In genomic region chr7:75686046-75686826, GRCm38 (mm10) we compare ENCODE assay signal across 11 mouse cellular contexts.
DNase-seq lines count a peak whose midpoint lies in the region; ATAC-seq and TF ChIP-seq lines count a peak whose summit lies in the region.
"Had no signal": no experiment of that assay in that cellular context is flagged by ENCODE, and none has a peak within 500 bp of the region (broad histone marks: within the 10 kb centered on the region; RNA-seq: fewer than 3 reads in every experiment).

No protein-coding gene starts in this region.

- no peak for TF ChIP-seq POLR2A in spleen, adult 2 months (IDR thresholded peaks at IDR 0.05; ENCODE audit: low read depth, low read length)
- no peak for TF ChIP-seq POLR2A in small intestine, adult 2 months (IDR thresholded peaks at IDR 0.05; ENCODE audit: low read depth, low read length)

- H3K4me3 ChIP-seq in spleen, adult 2 months (ENCODE audit: extremely low read depth, insufficient read depth, insufficient read length), result no peak overlapping the region
- no peak overlapping the region for H3K4me3 ChIP-seq in small intestine, adult 2 months (ENCODE audit: low read depth, low read length)
- H3K4me3 ChIP-seq: forebrain, embryonic 13.5 days; myocyte had no signal

- 22% methylated on average over 7 of the region's 7 CpGs for WGBS in spleen, adult 2 months
- WGBS in small intestine, adult 2 months, result 73% methylated on average over 7 of the region's 7 CpGs

- H3K36me3 ChIP-seq in spleen, adult 2 months (ENCODE audit: control insufficient read depth, insufficient read depth, low read length), result peaks cover 25% of the 10 kb centered on the region
- H3K36me3 ChIP-seq in small intestine, adult 2 months (ENCODE audit: control insufficient read depth, insufficient read depth, low read length), result peaks cover 34% of the 10 kb centered on the region

- H3K27ac ChIP-seq in spleen, adult 2 months (ENCODE audit: insufficient read depth, low read length), result peak overlapping the region; percentile 91
- peak overlapping the region; percentile 87 for H3K27ac ChIP-seq in small intestine, adult 2 months (ENCODE audit: insufficient read depth, low read depth, low read length)
- H3K27ac ChIP-seq: forebrain, embryonic 13.5 days had no signal

- H3K4me1 ChIP-seq in spleen, adult 2 months (ENCODE audit: control insufficient read depth, insufficient read depth, insufficient read length), result peaks cover 8% of the 10 kb centered on the region
- peaks cover 3% of the 10 kb centered on the region; the same call in 1 of the 2 replicates for H3K4me1 ChIP-seq in small intestine, adult 2 months (ENCODE audit: control insufficient read depth, insufficient read depth, insufficient read length, low read length)

- DNase-seq in spleen, adult 2 months (ENCODE audit: low read depth in 1 of 2, low spot score in 2 of 2), result peak; percentile 40 to 47
- no peak for DNase-seq in spleen, adult 18-20 months
- DNase-seq in MEL-GATA-1-ER (ENCODE audit: extremely low read depth, low read depth), result peak; percentile 78
- DNase-seq in embryo, embryonic 9.5 days (ENCODE audit: extremely low spot score), result no peak
- no peak for DNase-seq in cerebellum, postnatal 4 days (ENCODE audit: low spot score in 2 of 2)
- DNase-seq: embryo, embryonic 11 days; lung, embryonic 14.5 days had no signal

- TF ChIP-seq CTCF in spleen, adult 2 months (IDR thresholded peaks at IDR 0.05; ENCODE audit: extremely low read depth, insufficient read depth, insufficient read length, insufficient replicate concordance), result no peak
- TF ChIP-seq CTCF in small intestine, adult 2 months (IDR thresholded peaks at IDR 0.05; ENCODE audit: extremely low read depth, insufficient read length, insufficient replicate concordance, low read depth, low read length), result no peak

- ATAC-seq in hematopoietic stem cell, adult 5-6 weeks (replicated peaks in 1 of 2; ENCODE audit: insufficient read depth in 1 of 2, low FRiP score in 2 of 2, low TSS enrichment in 1 of 2, low read depth in 1 of 2, poor library complexity in 2 of 2, severe bottlenecking in 2 of 2), result peak; percentile 87 to 89
- ATAC-seq: forebrain, embryonic 13.5 days had no signal

- H3K27me3 ChIP-seq in spleen, adult 2 months (ENCODE audit: control insufficient read depth, insufficient read depth, low read length), result no peaks in the 10 kb centered on the region
- no peaks in the 10 kb centered on the region for H3K27me3 ChIP-seq in small intestine, adult 2 months (ENCODE audit: control insufficient read depth, insufficient read depth, low read length)
- H3K27me3 ChIP-seq: forebrain, embryonic 13.5 days had no signal

Comparison
In these comparisons a context has a peak if more than half of its experiments do, and no peak if none do; other contexts are left out.
1. DNase-seq: peak in spleen, adult 2 months (2 of 2) and MEL-GATA-1-ER (single experiment); none in spleen, adult 18-20 months (0 of 2), embryo, embryonic 9.5 days (single experiment) and cerebellum, postnatal 4 days (0 of 2).